ENCODE assay signal across 1 mouse cellular context in genomic region chr2:152363245-152364147, GRCm38 (mm10).
TF ChIP-seq lines count a peak whose summit lies in the region.

No protein-coding gene starts in this region.

TF ChIP-seq in MEL, 35 proteins besides CTCF, POLR2A, EP300 and RAD21:
- TF ChIP-seq POLR2AphosphoS2 (IDR thresholded peaks at IDR 0.05; ENCODE audit: low read length) (no peak), CHD1 (IDR thresholded peaks at IDR 0.05; ENCODE audit: low read depth, low read length) (peak; percentile 82; the same call in 1 of the 2 replicates), NRF1 (IDR thresholded peaks at IDR 0.05; ENCODE audit: insufficient read depth, low read depth, low read length, poor library complexity, severe bottlenecking) (no peak; the same call in 1 of the 2 replicates), POLR2AphosphoS5 (IDR thresholded peaks at IDR 0.05; ENCODE audit: borderline replicate concordance, low read depth, low read length) (no peak), MXI1 (IDR thresholded peaks at IDR 0.05; ENCODE audit: low read depth, low read length) (peak; percentile 83), CHD2 (IDR thresholded peaks at IDR 0.05; ENCODE audit: low read length) (no peak), MEF2A (IDR thresholded peaks at IDR 0.05; ENCODE audit: extremely low read depth, insufficient replicate concordance, low read depth, low read length, poor library complexity, severe bottlenecking) (no peak), GABPA (IDR thresholded peaks at IDR 0.05; ENCODE audit: low read depth, low read length) (no peak), RCOR1 (IDR thresholded peaks at IDR 0.05; ENCODE audit: low read depth, low read length) (no peak), ETS1 (IDR thresholded peaks at IDR 0.05; ENCODE audit: low read depth, low read length) (peak; percentile 6; the same call in 1 of the 2 replicates), TCF12 (IDR thresholded peaks at IDR 0.05; ENCODE audit: low read depth, low read length) (peak; percentile 20; the same call in 1 of the 2 replicates), ZMIZ1 (IDR thresholded peaks at IDR 0.05; ENCODE audit: low read depth, low read length) (no peak; the same call in 1 of the 2 replicates), KAT2A (conservative IDR thresholded peaks at IDR 0.05; ENCODE audit: low read depth, low read length) (no peak; the same call in 1 of the 2 replicates), MAZ (IDR thresholded peaks at IDR 0.05; ENCODE audit: low read depth, low read length) (0 out of 2 replicates have a peak, but pooled peaks have one; percentile 26), NELFE (IDR thresholded peaks at IDR 0.05; ENCODE audit: low read depth, low read length) (peak; percentile 25; the same call in 1 of the 2 replicates), GATA1 (IDR thresholded peaks at IDR 0.05; ENCODE audit: low read depth, low read length) (0 out of 2 replicates have a peak, but pooled peaks have one; percentile 19), ZC3H11A (IDR thresholded peaks at IDR 0.05; ENCODE audit: low read depth, low read length) (peak; percentile 51), BHLHE40 (IDR thresholded peaks at IDR 0.05; ENCODE audit: borderline replicate concordance, low read depth, low read length) (peak; percentile 92), USF2 (IDR thresholded peaks at IDR 0.05; ENCODE audit: borderline replicate concordance in 1 of 2, insufficient read depth in 1 of 2, low read depth in 1 of 2, low read length in 2 of 2) (no peak), E2F4 (IDR thresholded peaks at IDR 0.05; ENCODE audit: borderline replicate concordance, low read depth, low read length) (no peak), MYB (IDR thresholded peaks at IDR 0.05; ENCODE audit: low read depth, low read length) (no peak), UBTF (IDR thresholded peaks at IDR 0.05; ENCODE audit: borderline replicate concordance, insufficient read depth, low read depth, low read length) (no peak), ZNF384 (IDR thresholded peaks at IDR 0.05; ENCODE audit: low read depth, low read length) (peak; percentile 74), HCFC1 (IDR thresholded peaks at IDR 0.05; ENCODE audit: low read depth, low read length) (no peak; the same call in 1 of the 2 replicates), JUND (IDR thresholded peaks at IDR 0.05; ENCODE audit: low read depth, low read length) (peak; percentile 97), TAL1 (IDR thresholded peaks at IDR 0.05; ENCODE audit: low read length) (no peak), SMC3 (IDR thresholded peaks at IDR 0.05; ENCODE audit: low read depth, low read length) (peak; percentile 69), ZKSCAN1 (IDR thresholded peaks at IDR 0.05; ENCODE audit: low read depth, low read length) (no peak), SIN3A (IDR thresholded peaks at IDR 0.05; ENCODE audit: low read length) (peak; percentile 57), MAX (IDR thresholded peaks at IDR 0.05; ENCODE audit: low read length) (peak; percentile 95), USF1 (IDR thresholded peaks at IDR 0.05; ENCODE audit: low read depth, low read length) (peak; percentile 77), MAFK (IDR thresholded peaks at IDR 0.05; ENCODE audit: borderline replicate concordance, low read depth, low read length) (no peak), TBP (IDR thresholded peaks at IDR 0.05; ENCODE audit: low read depth, low read length) (peak; percentile 40; the same call in 1 of the 2 replicates), MYC (IDR thresholded peaks at IDR 0.05; ENCODE audit: low read depth, low read length) (peak; percentile 96), ELF1 (IDR thresholded peaks at IDR 0.05; ENCODE audit: low read depth, low read length) (0 out of 2 replicates have a peak, but pooled peaks have one; percentile 11)
